Mouse (Mus musculus): ENCODE results near the gene Hist1h2bc. TPM values are rescaled to one million over a fixed set of nuclear protein-coding genes. Genes with fewer than 3 reads are reported as not detected.
A peak's percentile ranks its signal among the peaks of the same experiment; 100 is the strongest.
"Not testable (repeated sequence)": the region's sequence is repeated elsewhere in the genome, so short reads cannot be mapped to it uniquely, and the experiment has no call there.

Hist1h2bc gene
- polyA plus RNA-seq (2015; fragmentation: Nextera tagmentation; extraction: Ambion mirVana): 50.1 and 54.5 TPM in 2 replicates

DNA sequence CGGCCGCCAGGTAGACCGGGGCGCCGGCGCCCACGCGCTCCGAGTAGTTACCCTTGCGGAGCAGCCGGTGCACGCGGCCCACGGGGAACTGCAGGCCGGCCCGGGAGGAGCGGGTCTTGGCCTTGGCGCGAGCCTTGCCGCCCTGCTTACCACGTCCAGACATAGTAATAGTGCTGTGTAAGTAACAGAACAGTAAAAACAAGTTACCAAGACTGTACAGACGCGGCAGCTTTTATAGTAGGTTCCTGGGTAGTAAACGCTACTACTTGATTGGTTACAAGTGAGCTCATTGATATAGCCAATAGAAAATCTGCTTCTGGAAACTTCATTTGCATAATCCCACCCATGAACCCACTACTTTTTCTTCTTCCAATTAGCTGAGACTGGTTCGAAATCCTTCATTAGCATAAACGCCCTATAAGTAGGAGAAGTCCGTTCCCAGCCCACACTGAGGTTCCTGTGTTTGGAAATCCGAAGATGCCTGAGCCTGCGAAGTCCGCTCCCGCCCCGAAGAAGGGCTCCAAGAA lies at the start of gene Hist1h2bc, which contains the start of gene Hist1h2ac:
Gene Hist1h2bc (plus strand): TSS at position 445 of the 527 bp plus-strand sequence.
Gene Hist1h2ac (minus strand): TSS at position 194 of the 527 bp plus-strand sequence.
- H3K27me3 ChIP-seq (replicated peaks): no peaks in the 10 kb centered on the region
- peak within 1 kb of the TSS; percentile 80 for H3K4me2 ChIP-seq
- no peaks in the 10 kb centered on the region for H3K9me3 ChIP-seq
- H3K27ac ChIP-seq (replicated peaks): peak within 1 kb of the TSS; percentile 98
- peaks cover 30% of the 10 kb centered on the region for H3K4me1 ChIP-seq
- WGBS: under 1% methylated on average over 30 of the region's 32 CpGs
- H3K4me3 ChIP-seq: peak within 1 kb of the TSS; percentile 57
- H3K9ac ChIP-seq: peak within 1 kb of the TSS; percentile 81
- ATAC-seq (ENCODE audit: extremely low read depth, insufficient number of reproducible peaks, low FRiP score, low TSS enrichment): peak; percentile 92
- H3K36me3 ChIP-seq: no peaks in the 10 kb centered on the region

DNA sequence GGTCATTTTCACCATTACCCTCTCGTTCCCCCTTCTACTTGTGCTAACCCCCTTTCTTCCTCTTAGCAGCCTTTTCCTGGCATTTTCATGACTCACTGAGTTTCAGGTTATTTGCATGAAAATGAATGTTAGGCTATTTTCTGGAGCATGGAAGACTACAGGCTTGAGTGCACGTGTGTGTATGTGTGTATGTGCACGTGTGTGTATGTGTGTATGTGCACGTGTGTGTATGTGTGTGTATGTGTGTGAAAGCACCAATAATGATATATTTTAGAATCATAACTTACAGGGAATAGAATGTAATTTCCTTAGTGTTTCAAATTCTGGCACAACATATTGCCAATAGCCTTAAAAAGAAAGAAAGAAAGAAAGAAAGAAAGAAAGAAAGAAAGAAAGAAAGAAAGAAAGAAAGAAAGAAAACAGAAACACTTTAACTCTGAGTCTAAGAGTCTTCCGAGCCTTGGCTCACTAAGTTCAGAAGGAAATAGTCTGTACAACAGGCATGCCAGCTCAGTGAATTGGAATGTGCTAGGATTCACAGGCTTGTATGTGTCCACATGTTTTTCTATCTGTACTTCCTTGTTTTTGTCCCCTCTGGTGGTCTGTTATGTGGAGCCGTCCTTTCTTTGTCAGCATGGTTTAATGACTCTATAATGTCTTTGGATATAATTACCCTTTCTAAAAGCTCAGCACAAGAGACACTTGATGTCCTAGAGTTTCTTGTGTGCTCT lies 24.2 kb upstream of the Hist1h2bc start:
- Histone ChIP-seq H3K4me1 (0 out of 2 replicates have a peak, but pooled peaks cover 5% of the 10 kb centered on the region), H3K4me2 (no peak overlapping the region), H3K36me3 (no peaks in the 10 kb centered on the region), H3K27me3 (replicated peaks) (no peaks in the 10 kb centered on the region), H3K9me3 (no peaks in the 10 kb centered on the region), H3K27ac (replicated peaks) (no peak overlapping the region), H3K4me3 (no peak overlapping the region), H3K9ac (no peak overlapping the region)
- no peak for ATAC-seq (ENCODE audit: extremely low read depth, insufficient number of reproducible peaks, low FRiP score, low TSS enrichment)
- 59% methylated on average over 6 of the region's 6 CpGs for WGBS

DNA sequence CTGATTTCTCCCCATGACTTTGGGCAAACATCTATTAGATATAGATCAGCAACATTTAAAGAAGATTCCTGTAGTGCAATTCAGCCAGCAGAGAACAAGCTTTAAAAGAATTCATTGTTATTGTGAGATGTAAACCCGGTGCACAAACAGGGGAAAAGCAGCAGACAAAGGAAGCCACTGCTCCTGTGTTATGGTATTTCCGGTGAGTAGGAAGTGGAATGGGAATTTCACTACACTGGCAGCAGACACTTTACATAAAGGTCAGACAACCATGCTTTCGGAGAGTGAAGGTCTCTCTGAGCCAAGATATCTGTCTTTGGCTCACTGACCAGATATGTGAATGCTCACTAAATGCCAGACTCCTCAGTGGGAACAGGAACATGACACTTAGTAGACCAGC lies 21.5 kb upstream of the Hist1h2bc start:
- no peak for ATAC-seq (ENCODE audit: extremely low read depth, insufficient number of reproducible peaks, low FRiP score, low TSS enrichment)
- no peak overlapping the region for H3K9ac ChIP-seq
- H3K9me3 ChIP-seq: no peaks in the 10 kb centered on the region
- H3K4me3 ChIP-seq: no peak overlapping the region
- no peaks in the 10 kb centered on the region for H3K36me3 ChIP-seq
- WGBS: 53% methylated on average over 3 of the region's 3 CpGs
- H3K4me2 ChIP-seq: no peak overlapping the region
- H3K27ac ChIP-seq (replicated peaks): no peak overlapping the region
- H3K27me3 ChIP-seq (replicated peaks): no peaks in the 10 kb centered on the region
- 0 out of 2 replicates have a peak, but pooled peaks cover 5% of the 10 kb centered on the region for H3K4me1 ChIP-seq

DNA sequence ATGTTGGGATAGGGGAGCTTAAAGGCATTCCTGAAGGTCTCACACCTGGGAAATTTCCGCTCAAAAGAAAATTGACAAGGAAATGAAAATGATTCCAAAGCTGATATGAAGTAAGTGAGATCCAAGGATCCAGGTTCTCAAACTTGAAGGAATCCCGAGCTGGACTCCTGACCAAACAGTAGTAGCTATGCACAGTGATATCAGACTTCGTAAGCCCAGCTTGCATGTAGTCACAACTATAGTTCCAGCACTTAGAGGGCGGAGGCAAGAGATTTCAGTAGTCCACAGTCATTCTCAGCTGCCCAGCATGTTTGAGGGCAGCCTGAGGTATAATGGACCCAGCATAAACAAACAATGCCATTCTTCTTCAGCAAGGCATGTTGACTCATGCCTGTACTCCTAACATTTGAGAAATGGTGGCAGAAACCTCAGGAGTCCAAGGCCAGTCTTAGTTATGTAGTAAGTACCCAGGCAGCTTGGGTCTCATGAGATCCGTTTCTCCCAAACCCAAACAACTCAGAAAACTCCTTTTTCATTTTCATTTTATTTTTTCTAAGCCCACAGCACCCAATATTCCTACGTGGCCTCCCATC lies 1.9 kb upstream of the Hist1h2bc start:
- Histone ChIP-seq H3K4me3 (no peak overlapping the region), H3K9ac (peak overlapping the region; percentile 81), H3K36me3 (no peaks in the 10 kb centered on the region), H3K27ac (replicated peaks) (peak overlapping the region; percentile 98; the same call in 1 of the 2 replicates), H3K4me2 (peak overlapping the region; percentile 80), H3K9me3 (no peaks in the 10 kb centered on the region), H3K27me3 (replicated peaks) (no peaks in the 10 kb centered on the region), H3K4me1 (peaks cover 30% of the 10 kb centered on the region)
- no peak for ATAC-seq (ENCODE audit: extremely low read depth, insufficient number of reproducible peaks, low FRiP score, low TSS enrichment)
- 77% methylated on average over 6 of the region's 6 CpGs for WGBS

DNA sequence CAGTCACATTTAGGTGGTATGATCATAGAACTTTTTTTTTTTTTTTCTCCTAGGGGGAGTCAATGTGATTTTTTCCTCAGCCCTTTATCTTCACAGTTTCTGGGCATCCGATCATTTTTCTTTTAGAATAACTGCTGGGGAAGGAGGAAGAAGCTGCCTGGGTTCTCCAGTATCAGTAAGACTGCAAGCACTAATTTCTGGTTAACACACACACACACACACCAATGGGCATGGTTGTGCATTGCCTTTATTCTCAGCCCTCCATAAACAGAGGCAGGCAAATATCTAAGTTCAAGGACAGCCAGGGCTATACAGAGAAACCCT lies 1.4 kb upstream of the Hist1h2bc start:
- peak overlapping the region; percentile 81 for H3K9ac ChIP-seq
- peak overlapping the region; percentile 98 for H3K27ac ChIP-seq (replicated peaks)
- H3K4me1 ChIP-seq: peaks cover 30% of the 10 kb centered on the region
- H3K9me3 ChIP-seq: no peaks in the 10 kb centered on the region
- H3K4me2 ChIP-seq: peak overlapping the region; percentile 80
- peak overlapping the region; percentile 57 for H3K4me3 ChIP-seq
- no peak for ATAC-seq (ENCODE audit: extremely low read depth, insufficient number of reproducible peaks, low FRiP score, low TSS enrichment)
- no peaks in the 10 kb centered on the region for H3K36me3 ChIP-seq
- H3K27me3 ChIP-seq (replicated peaks): no peaks in the 10 kb centered on the region
- 42% methylated on average over 1 of the region's 1 CpGs for WGBS

DNA sequence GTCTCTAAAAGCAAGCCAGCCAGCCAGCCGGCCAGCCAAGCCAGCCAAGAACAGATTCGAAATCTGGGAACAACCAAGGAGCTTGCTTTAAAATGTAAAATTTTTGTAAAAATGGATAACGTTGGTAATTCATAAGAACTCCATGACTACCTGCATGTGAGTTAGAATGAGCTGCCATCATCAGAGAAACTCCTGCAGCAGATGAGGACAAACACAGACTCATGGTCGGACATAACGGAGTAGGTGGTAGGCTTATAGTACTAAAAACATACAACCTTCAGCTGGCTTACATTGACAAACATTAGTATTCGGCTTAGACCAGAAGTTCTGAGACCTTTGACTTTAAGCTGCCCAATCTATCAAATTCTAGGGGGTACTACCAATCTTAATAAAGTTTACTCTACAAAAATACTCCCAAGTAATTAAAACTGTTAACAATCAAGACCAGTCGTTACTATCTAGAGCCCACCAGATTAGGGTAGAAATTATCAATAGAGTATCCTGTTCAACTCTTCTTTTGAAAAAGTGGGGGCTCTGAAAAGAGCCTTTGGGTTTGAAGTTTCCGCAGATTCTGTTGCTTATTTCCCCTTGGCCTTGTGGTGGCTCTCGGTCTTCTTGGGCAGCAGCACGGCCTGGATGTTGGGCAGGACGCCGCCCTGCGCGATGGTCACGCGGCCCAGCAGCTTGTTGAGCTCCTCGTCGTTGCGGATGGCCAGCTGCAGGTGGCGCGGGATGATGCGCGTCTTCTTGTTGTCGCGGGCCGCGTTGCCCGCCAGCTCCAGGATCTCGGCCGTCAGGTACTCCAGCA lies 848 bp upstream of the Hist1h2bc start:
- ATAC-seq (ENCODE audit: extremely low read depth, insufficient number of reproducible peaks, low FRiP score, low TSS enrichment): not testable (repeated sequence)
- peaks cover 30% of the 10 kb centered on the region for H3K4me1 ChIP-seq

DNA sequence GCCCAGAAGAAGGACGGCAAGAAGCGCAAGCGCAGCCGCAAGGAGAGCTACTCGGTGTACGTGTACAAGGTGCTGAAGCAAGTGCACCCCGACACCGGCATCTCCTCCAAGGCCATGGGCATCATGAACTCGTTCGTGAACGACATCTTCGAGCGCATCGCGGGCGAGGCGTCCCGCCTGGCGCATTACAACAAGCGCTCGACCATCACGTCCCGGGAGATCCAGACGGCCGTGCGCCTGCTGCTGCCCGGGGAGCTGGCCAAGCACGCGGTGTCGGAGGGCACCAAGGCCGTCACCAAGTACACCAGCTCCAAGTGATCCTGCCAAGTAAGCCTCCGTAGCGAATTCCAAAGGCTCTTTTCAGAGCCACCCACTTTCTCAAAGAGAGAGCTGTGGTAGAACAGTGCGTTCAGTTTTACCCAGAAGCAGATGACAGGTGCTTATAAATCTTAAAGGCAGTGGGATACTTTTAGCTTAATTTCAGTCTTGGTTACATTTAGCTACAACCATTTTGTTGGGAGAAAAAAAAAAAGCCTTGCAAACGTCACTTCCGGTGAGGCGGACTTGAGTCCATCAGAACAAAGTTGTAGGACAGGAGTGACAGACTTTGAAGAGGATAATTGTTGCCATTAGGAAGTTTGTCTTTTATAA lies 421 bp downstream of the Hist1h2bc start:
- H3K27me3 ChIP-seq (replicated peaks); H3K36me3 ChIP-seq; H3K9me3 ChIP-seq: not testable (repeated sequence)
- Histone ChIP-seq H3K27ac (replicated peaks) (peak overlapping the region; percentile 98), H3K4me2 (peak overlapping the region; percentile 80), H3K9ac (peak overlapping the region; percentile 80), H3K4me3 (peak overlapping the region; percentile 57), H3K4me1 (peaks cover 30% of the 10 kb centered on the region)
- 1% methylated on average over 15 of the region's 37 CpGs for WGBS
- ATAC-seq (ENCODE audit: extremely low read depth, insufficient number of reproducible peaks, low FRiP score, low TSS enrichment): peak; percentile 11; the same call in 1 of the 2 replicates

More for the DNA sequence above, 848 bp upstream of the Hist1h2bc start:
- Histone ChIP-seq H3K4me2 (peak overlapping the region; percentile 80), H3K27ac (replicated peaks) (peak overlapping the region; percentile 98), H3K9ac (peak overlapping the region; percentile 81), H3K4me3 (peak overlapping the region; percentile 57)
- 18% methylated on average over 11 of the region's 30 CpGs for WGBS
- H3K27me3 ChIP-seq (replicated peaks); H3K36me3 ChIP-seq; H3K9me3 ChIP-seq: not testable (repeated sequence)

DNA sequence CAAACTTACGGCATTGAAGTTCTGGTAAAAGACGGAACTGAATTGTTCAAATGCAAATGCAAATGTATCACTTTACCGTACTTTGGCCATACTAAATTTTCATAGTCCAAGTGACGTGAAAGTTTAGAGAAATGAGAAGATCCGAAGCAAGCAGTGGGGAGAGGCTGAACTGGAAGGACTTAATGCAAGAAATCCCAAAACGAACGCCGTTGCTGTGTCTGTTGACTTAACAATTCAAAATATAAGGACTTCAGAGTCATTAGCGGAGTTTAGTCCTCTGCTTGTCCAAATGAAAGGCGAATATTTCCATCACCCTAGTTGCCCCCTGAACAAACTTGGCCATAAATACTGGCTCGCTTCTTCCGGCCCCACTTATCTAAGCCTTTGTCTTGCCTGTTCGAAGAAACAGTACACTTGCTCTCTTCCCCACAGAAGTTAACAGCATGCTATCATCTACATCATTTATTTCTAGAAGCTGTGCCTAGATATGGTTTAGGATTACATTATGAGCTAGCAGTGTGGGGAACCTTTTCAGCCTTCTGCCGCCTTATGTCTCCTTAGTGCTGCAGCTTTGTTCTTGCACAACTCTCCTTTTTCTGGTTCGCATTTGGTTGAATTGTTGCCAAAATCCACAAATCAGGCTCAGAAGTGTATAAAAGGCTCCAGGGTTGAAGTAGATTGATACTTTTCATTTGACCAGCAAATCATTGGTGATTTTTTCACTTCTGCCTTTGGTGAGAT lies 1.3 kb downstream of the Hist1h2bc start:
- Histone ChIP-seq H3K27ac (replicated peaks) (peak overlapping the region; percentile 98), H3K9me3 (no peaks in the 10 kb centered on the region), H3K9ac (peak overlapping the region; percentile 80), H3K4me2 (peak overlapping the region; percentile 80), H3K27me3 (replicated peaks) (no peaks in the 10 kb centered on the region), H3K4me1 (peaks cover 29% of the 10 kb centered on the region), H3K36me3 (no peaks in the 10 kb centered on the region), H3K4me3 (peak overlapping the region; percentile 57)
- 13% methylated on average over 15 of the region's 15 CpGs for WGBS
- no peak for ATAC-seq (ENCODE audit: extremely low read depth, insufficient number of reproducible peaks, low FRiP score, low TSS enrichment)

DNA sequence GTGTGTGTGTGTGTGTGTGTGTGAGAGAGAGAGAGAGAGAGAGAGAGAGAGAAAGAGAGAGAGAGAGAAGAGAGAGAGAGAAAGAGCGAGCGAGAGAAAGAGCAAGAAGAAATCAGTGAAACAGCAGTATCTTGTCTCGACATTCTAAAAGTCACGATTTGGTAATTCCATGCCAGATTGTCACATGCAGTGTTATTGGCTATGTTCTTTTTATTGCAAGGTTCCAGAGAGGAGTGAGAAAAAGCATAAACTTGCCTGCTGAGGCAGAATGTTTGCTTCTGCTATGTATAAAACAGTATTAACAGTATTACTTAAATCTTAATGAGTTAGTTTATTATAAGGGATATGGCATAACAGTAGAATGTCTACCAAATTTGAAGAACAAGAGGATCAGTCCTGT lies 2.0 kb downstream of the Hist1h2bc start:
- no peaks in the 10 kb centered on the region for H3K9me3 ChIP-seq
- ATAC-seq (ENCODE audit: extremely low read depth, insufficient number of reproducible peaks, low FRiP score, low TSS enrichment): no peak
- 65% methylated on average over 4 of the region's 4 CpGs for WGBS
- H3K4me1 ChIP-seq: peaks cover 26% of the 10 kb centered on the region
- H3K9ac ChIP-seq: peak overlapping the region; percentile 80
- peak overlapping the region; percentile 80 for H3K4me2 ChIP-seq
- H3K27me3 ChIP-seq (replicated peaks): no peaks in the 10 kb centered on the region
- H3K27ac ChIP-seq (replicated peaks): peak overlapping the region; percentile 98
- H3K4me3 ChIP-seq: peak overlapping the region; percentile 57
- H3K36me3 ChIP-seq: no peaks in the 10 kb centered on the region

DNA sequence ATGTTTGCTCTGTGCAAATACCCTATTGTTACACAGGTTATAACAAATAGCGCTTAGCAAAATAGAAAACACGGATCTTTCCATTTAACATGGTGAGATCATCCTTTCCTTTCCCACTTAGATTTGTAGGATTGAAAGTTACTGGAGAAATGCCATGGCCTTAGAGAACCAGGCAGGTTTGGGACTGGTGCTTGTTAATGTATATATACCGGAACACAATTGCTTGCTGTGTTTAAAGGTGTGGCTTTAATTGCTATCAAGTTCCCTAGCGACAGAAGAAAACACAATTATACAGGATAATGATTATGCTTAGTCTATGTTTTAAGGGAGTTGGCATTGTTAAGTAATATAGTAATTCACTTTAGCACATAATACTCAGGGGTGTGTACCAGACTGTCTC lies 3.2 kb downstream of the Hist1h2bc start:
- no peak overlapping the region for H3K27ac ChIP-seq (replicated peaks)
- ATAC-seq (ENCODE audit: extremely low read depth, insufficient number of reproducible peaks, low FRiP score, low TSS enrichment): no peak
- H3K9ac ChIP-seq: no peak overlapping the region
- no peaks in the 10 kb centered on the region for H3K36me3 ChIP-seq
- H3K27me3 ChIP-seq (replicated peaks): no peaks in the 10 kb centered on the region
- no peak overlapping the region for H3K4me2 ChIP-seq
- H3K4me3 ChIP-seq: no peak overlapping the region
- 83% methylated on average over 4 of the region's 4 CpGs for WGBS
- H3K4me1 ChIP-seq: peaks cover 26% of the 10 kb centered on the region
- H3K9me3 ChIP-seq: no peaks in the 10 kb centered on the region

All from heart, embryonic 13.5 days (tissue).